ENCODE assay signal across 19 mouse cellular contexts in the genomic region with DNA sequence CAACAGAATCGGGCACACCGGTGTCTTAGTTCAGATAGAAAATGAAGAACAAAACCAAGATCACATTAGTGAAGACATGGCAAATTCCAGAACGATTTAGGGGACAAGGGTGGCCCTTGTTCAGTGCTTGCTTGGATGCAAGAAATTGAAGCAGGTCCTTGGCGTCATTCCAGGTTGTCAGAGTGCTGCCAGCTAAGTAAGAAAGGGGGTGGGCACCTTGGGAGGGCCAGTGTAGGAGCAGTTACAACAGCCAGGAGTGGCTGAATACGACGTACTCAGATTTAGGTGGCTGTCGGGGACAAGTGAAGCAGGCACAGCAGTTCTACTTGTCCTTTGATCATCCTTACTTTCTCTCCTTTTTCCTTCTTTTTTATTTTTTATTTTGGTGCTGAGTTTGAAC. TPM values are rescaled to one million over a fixed set of nuclear protein-coding genes. Genes with fewer than 3 reads are reported as not detected.
DNase-seq lines count a peak whose midpoint lies in the region; ATAC-seq and TF ChIP-seq lines count a peak whose summit lies in the region.
"Had no signal": no experiment of that assay in that cellular context is flagged by ENCODE, and none has a peak within 500 bp of the region (broad histone marks: within the 10 kb centered on the region; RNA-seq: fewer than 3 reads in every experiment).

No protein-coding gene starts in this region.

- H3K27ac ChIP-seq in embryonic facial prominence, embryonic 14.5 days (replicated peaks; ENCODE audit: low read depth, low read length), result no peak overlapping the region
- H3K27ac ChIP-seq in embryonic facial prominence, embryonic 10.5 days (replicated peaks), result no peak overlapping the region
- peak overlapping the region; percentile 53 for H3K27ac ChIP-seq in layer of hippocampus, adult 2 months
- H3K27ac ChIP-seq in midbrain, postnatal 0 days (ENCODE audit: low read depth, low read length), result no peak overlapping the region
- H3K27ac ChIP-seq in midbrain, embryonic 11.5 days (ENCODE audit: low read depth, low read length), result no peak overlapping the region
- no peak overlapping the region for H3K27ac ChIP-seq in forebrain, embryonic 16.5 days (ENCODE audit: low read length)
- H3K27ac ChIP-seq: embryonic facial prominence, embryonic 12.5 days; heart, embryonic 13.5 days; liver, embryonic 12.5 days; neural tube, embryonic 13.5 days had no signal

- no peak for TF ChIP-seq CTCF in layer of hippocampus, adult 2 months (conservative IDR thresholded peaks at IDR 0.05)
- no peak for TF ChIP-seq CTCF in midbrain, postnatal 0 days (IDR thresholded peaks at IDR 0.05)

- no peaks in the 10 kb centered on the region for H3K27me3 ChIP-seq in embryonic facial prominence, embryonic 14.5 days (replicated peaks; ENCODE audit: control insufficient read depth, insufficient read depth, low read length)
- no peaks in the 10 kb centered on the region for H3K27me3 ChIP-seq in embryonic facial prominence, embryonic 10.5 days (replicated peaks; ENCODE audit: low read depth, poor library complexity, severe bottlenecking)
- H3K27me3 ChIP-seq in midbrain, postnatal 0 days (ENCODE audit: insufficient read depth, low read length), result no peaks in the 10 kb centered on the region
- no peaks in the 10 kb centered on the region for H3K27me3 ChIP-seq in midbrain, embryonic 11.5 days (ENCODE audit: control insufficient read depth, insufficient read depth, low read length)
- no peaks in the 10 kb centered on the region for H3K27me3 ChIP-seq in forebrain, embryonic 16.5 days (replicated peaks; ENCODE audit: control insufficient read depth, insufficient read depth, low read length)
- H3K27me3 ChIP-seq: embryonic facial prominence, embryonic 12.5 days; heart, embryonic 13.5 days; liver, embryonic 12.5 days; neural tube, embryonic 13.5 days; Patski had no signal

- no peak for ATAC-seq in embryonic facial prominence, embryonic 14.5 days (ENCODE audit: low read depth)
- no peak for ATAC-seq in midbrain, postnatal 0 days (ENCODE audit: low FRiP score)
- ATAC-seq in midbrain, embryonic 11.5 days (ENCODE audit: low FRiP score), result no peak
- peak; percentile 21; the same call in 1 of the 2 replicates for ATAC-seq in forebrain, embryonic 16.5 days
- ATAC-seq: activated CD4-positive, CD25-positive, alpha-beta regulatory T cell, adult 4 months; liver, embryonic 12.5 days; Patski had no signal

- DNase-seq in embryonic facial prominence, embryonic 14.5 days (ENCODE audit: low spot score), result peak; percentile 52
- no peak for DNase-seq in embryonic facial prominence, embryonic 10.5 days (ENCODE audit: low spot score)
- DNase-seq in layer of hippocampus, adult 2 months (ENCODE audit: low spot score in 2 of 2), result peak in 1 of 2 experiments; percentile 30
- no peak for DNase-seq in layer of hippocampus, postnatal 36 days
- DNase-seq in midbrain, postnatal 0 days (ENCODE audit: low spot score), result peak; percentile 61
- no peak for DNase-seq in midbrain, embryonic 11.5 days (ENCODE audit: low spot score, missing footprints)
- DNase-seq: cerebellum, adult 11 months; heart, postnatal 36 days; kidney, adult 8-10 months; kidney, postnatal 36 days; lung, postnatal 10 days; thymus, adult 2 months had no signal

- H3K9ac ChIP-seq in embryonic facial prominence, embryonic 14.5 days (ENCODE audit: low read depth, low read length), result no peak overlapping the region
- no peak overlapping the region for H3K9ac ChIP-seq in midbrain, postnatal 0 days (replicated peaks; ENCODE audit: low read length, poor library complexity, severe bottlenecking)
- no peak overlapping the region for H3K9ac ChIP-seq in midbrain, embryonic 11.5 days (ENCODE audit: low read length)
- no peak overlapping the region for H3K9ac ChIP-seq in forebrain, embryonic 16.5 days (replicated peaks; ENCODE audit: low read depth, low read length)
- H3K9ac ChIP-seq: embryonic facial prominence, embryonic 12.5 days; heart, embryonic 13.5 days; liver, embryonic 12.5 days; neural tube, embryonic 13.5 days had no signal

- no peak overlapping the region for H3K4me3 ChIP-seq in embryonic facial prominence, embryonic 14.5 days (ENCODE audit: low read depth, low read length)
- H3K4me3 ChIP-seq in embryonic facial prominence, embryonic 10.5 days, result no peak overlapping the region
- no peak overlapping the region for H3K4me3 ChIP-seq in layer of hippocampus, adult 2 months
- no peak overlapping the region for H3K4me3 ChIP-seq in midbrain, postnatal 0 days (ENCODE audit: low read depth, low read length)
- H3K4me3 ChIP-seq in midbrain, embryonic 11.5 days (ENCODE audit: low read depth, low read length), result no peak overlapping the region
- H3K4me3 ChIP-seq in forebrain, embryonic 16.5 days (replicated peaks; ENCODE audit: low read length), result no peak overlapping the region
- H3K4me3 ChIP-seq: embryonic facial prominence, embryonic 12.5 days; heart, embryonic 13.5 days; liver, embryonic 12.5 days; neural tube, embryonic 13.5 days had no signal

- H3K4me2 ChIP-seq in embryonic facial prominence, embryonic 14.5 days (ENCODE audit: low read depth, low read length), result no peak overlapping the region
- H3K4me2 ChIP-seq in midbrain, postnatal 0 days (ENCODE audit: low read depth, low read length, poor library complexity, severe bottlenecking), result no peak overlapping the region
- no peak overlapping the region for H3K4me2 ChIP-seq in midbrain, embryonic 11.5 days
- no peak overlapping the region for H3K4me2 ChIP-seq in forebrain, embryonic 16.5 days (ENCODE audit: low read length)
- H3K4me2 ChIP-seq: embryonic facial prominence, embryonic 12.5 days; heart, embryonic 13.5 days; liver, embryonic 12.5 days; neural tube, embryonic 13.5 days had no signal

- no peaks in the 10 kb centered on the region for H3K9me3 ChIP-seq in embryonic facial prominence, embryonic 14.5 days (ENCODE audit: control insufficient read depth, low read length)
- no peaks in the 10 kb centered on the region for H3K9me3 ChIP-seq in embryonic facial prominence, embryonic 10.5 days
- H3K9me3 ChIP-seq in midbrain, postnatal 0 days (ENCODE audit: low read length), result no peaks in the 10 kb centered on the region
- no peaks in the 10 kb centered on the region for H3K9me3 ChIP-seq in midbrain, embryonic 11.5 days (ENCODE audit: control insufficient read depth, low read length)
- no peaks in the 10 kb centered on the region for H3K9me3 ChIP-seq in forebrain, embryonic 16.5 days (ENCODE audit: control insufficient read depth, low read length)
- H3K9me3 ChIP-seq: embryonic facial prominence, embryonic 12.5 days; heart, embryonic 13.5 days; liver, embryonic 12.5 days; neural tube, embryonic 13.5 days had no signal

- WGBS in embryonic facial prominence, embryonic 14.5 days, result 82% methylated on average over 7 of the region's 7 CpGs
- WGBS in embryonic facial prominence, embryonic 10.5 days, result 91% methylated on average over 7 of the region's 7 CpGs
- WGBS in midbrain, postnatal 0 days, result 71% methylated on average over 7 of the region's 7 CpGs
- 90% methylated on average over 7 of the region's 7 CpGs for WGBS in midbrain, embryonic 11.5 days
- 30% methylated on average over 7 of the region's 7 CpGs for WGBS in forebrain, embryonic 16.5 days

- H3K36me3 ChIP-seq in embryonic facial prominence, embryonic 14.5 days (ENCODE audit: control insufficient read depth, insufficient read depth, low read length), result peaks cover 95% of the 10 kb centered on the region
- peaks cover 100% of the 10 kb centered on the region for H3K36me3 ChIP-seq in embryonic facial prominence, embryonic 10.5 days (replicated peaks)
- H3K36me3 ChIP-seq in midbrain, postnatal 0 days (ENCODE audit: insufficient read depth, low read length), result peaks cover 71% of the 10 kb centered on the region
- peaks cover 69% of the 10 kb centered on the region for H3K36me3 ChIP-seq in midbrain, embryonic 11.5 days (ENCODE audit: control insufficient read depth, insufficient read depth, low read length)
- H3K36me3 ChIP-seq in forebrain, embryonic 16.5 days (ENCODE audit: control insufficient read depth, insufficient read depth), result peaks cover 51% of the 10 kb centered on the region

- no peaks in the 10 kb centered on the region for H3K4me1 ChIP-seq in embryonic facial prominence, embryonic 14.5 days (ENCODE audit: control insufficient read depth, insufficient read depth, low read length)
- H3K4me1 ChIP-seq in embryonic facial prominence, embryonic 10.5 days, result no peaks in the 10 kb centered on the region
- no peaks in the 10 kb centered on the region for H3K4me1 ChIP-seq in midbrain, postnatal 0 days (ENCODE audit: insufficient read depth, low read length)
- H3K4me1 ChIP-seq in midbrain, embryonic 11.5 days (ENCODE audit: control insufficient read depth, insufficient read depth, low read length), result no peaks in the 10 kb centered on the region
- peaks cover 13% of the 10 kb centered on the region for H3K4me1 ChIP-seq in forebrain, embryonic 16.5 days (replicated peaks; ENCODE audit: control insufficient read depth, insufficient read depth, low read length)
- H3K4me1 ChIP-seq: embryonic facial prominence, embryonic 12.5 days had no signal

RNA-seq across cellular contexts. Expression of gene Fads3, which starts 26.3 kb away (rescaled TPM):
- 15.6 and 20.9 TPM in 2 replicates for polyA plus RNA-seq in embryonic facial prominence, embryonic 14.5 days (2014; fragmentation: Nextera tagmentation; extraction: Ambion mirVana)
- 4.0 and 4.3 TPM in 2 replicates for polyA plus RNA-seq in embryonic facial prominence, embryonic 10.5 days (2016; fragmentation: Nextera tagmentation; extraction: Ambion mirVana)
- 10 to 100 TPM; 25.0 to 25.6 TPM for total RNA-seq in layer of hippocampus, adult 2 months (2021)
- 10 to 100 TPM; 24.3 to 24.5 TPM for total RNA-seq in layer of hippocampus, postnatal 36 days (2021)
- total RNA-seq in midbrain, postnatal 0 days (2014; rRNA removed), result 74.6 and 92.8 TPM in 2 replicates
- 38.8 and 39.2 TPM in 2 replicates for polyA plus RNA-seq in midbrain, postnatal 0 days (2015; fragmentation: Nextera tagmentation; extraction: Ambion mirVana)
- 5.0 and 5.1 TPM in 2 replicates for polyA plus RNA-seq in midbrain, embryonic 11.5 days (2014; fragmentation: Nextera tagmentation; extraction: Ambion mirVana)
- 14.1 and 20.9 TPM in 2 replicates for polyA plus RNA-seq in forebrain, embryonic 16.5 days (2015; fragmentation: Nextera tagmentation; extraction: Ambion mirVana)
- polyA plus RNA-seq: activated CD4-positive, CD25-positive, alpha-beta regulatory T cell, adult 4 months had no signal

RNA-seq across cellular contexts. Expression of gene Fads2, which starts 33.8 kb away (rescaled TPM):
- 23.4 and 28.4 TPM in 2 replicates for polyA plus RNA-seq in embryonic facial prominence, embryonic 14.5 days (2014; fragmentation: Nextera tagmentation; extraction: Ambion mirVana)
- polyA plus RNA-seq in embryonic facial prominence, embryonic 10.5 days (2016; fragmentation: Nextera tagmentation; extraction: Ambion mirVana), result 160 and 165 TPM in 2 replicates
- 100 to 1,000 TPM; 147 to 152 TPM for total RNA-seq in layer of hippocampus, adult 2 months (2021)
- 100 to 1,000 TPM; 151 to 155 TPM for total RNA-seq in layer of hippocampus, postnatal 36 days (2021)
- 278 and 306 TPM in 2 replicates for total RNA-seq in midbrain, postnatal 0 days (2014; rRNA removed)
- polyA plus RNA-seq in midbrain, postnatal 0 days (2015; fragmentation: Nextera tagmentation; extraction: Ambion mirVana), result 260 and 275 TPM in 2 replicates
- 76.4 and 80.5 TPM in 2 replicates for polyA plus RNA-seq in midbrain, embryonic 11.5 days (2014; fragmentation: Nextera tagmentation; extraction: Ambion mirVana)
- polyA plus RNA-seq in forebrain, embryonic 16.5 days (2015; fragmentation: Nextera tagmentation; extraction: Ambion mirVana), result 171 and 173 TPM in 2 replicates

Comparison
In these comparisons a context has a peak if more than half of its experiments do, and no peak if none do; other contexts are left out.
1. DNase-seq: peak in embryonic facial prominence, embryonic 14.5 days (single experiment) and midbrain, postnatal 0 days (single experiment); none in embryonic facial prominence, embryonic 10.5 days (single experiment), layer of hippocampus, postnatal 36 days (0 of 2) and midbrain, embryonic 11.5 days (single experiment).